Mouse (Mus musculus): ENCODE results near the gene Igfals. TPM values are rescaled to one million over a fixed set of nuclear protein-coding genes. Genes with fewer than 3 reads are reported as not detected.

Gene Igfals
- not detected in 2 replicates for polyA plus RNA-seq (2012)

DNA sequence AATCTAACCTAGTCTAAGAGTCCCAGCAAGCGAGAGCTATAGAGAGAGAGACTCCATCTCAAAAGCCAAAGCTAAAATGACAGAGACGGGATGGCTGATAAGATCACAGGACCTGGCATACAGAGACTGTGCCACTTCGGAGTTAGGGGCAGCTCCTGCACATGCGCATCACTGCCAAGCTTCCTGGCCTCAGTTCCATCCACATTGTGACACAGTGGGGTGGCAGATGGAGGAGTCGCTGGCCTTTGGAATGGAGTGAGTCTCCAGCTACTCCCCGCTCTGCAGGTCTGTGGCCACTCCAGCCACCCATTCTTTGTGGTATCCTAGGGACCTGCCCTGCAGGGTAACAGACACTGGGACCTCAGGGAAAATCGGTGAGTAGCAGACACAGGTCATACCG is at the start of gene Igfals:
TSS of gene Igfals (plus strand) at position 222 of the 400 bp plus-strand sequence.
- TF ChIP-seq TAL1 (IDR thresholded peaks at IDR 0.05; ENCODE audit: low read length) (no peak), GATA1 (IDR thresholded peaks at IDR 0.05; ENCODE audit: low read length) (no peak)
- Histone ChIP-seq H3K36me3 (ENCODE audit: control insufficient read depth) (peaks cover 70% of the 10 kb centered on the region), H3K4me3 (replicated peaks) (no peak within 1 kb of the TSS), H3K27me3 (ENCODE audit: control insufficient read depth) (peaks cover 4% of the 10 kb centered on the region; the same call in 1 of the 2 replicates), H3K9me3 (ENCODE audit: control insufficient read depth, low read length) (no peaks in the 10 kb centered on the region), H3K4me1 (ENCODE audit: control insufficient read depth) (peaks cover 9% of the 10 kb centered on the region)

DNA sequence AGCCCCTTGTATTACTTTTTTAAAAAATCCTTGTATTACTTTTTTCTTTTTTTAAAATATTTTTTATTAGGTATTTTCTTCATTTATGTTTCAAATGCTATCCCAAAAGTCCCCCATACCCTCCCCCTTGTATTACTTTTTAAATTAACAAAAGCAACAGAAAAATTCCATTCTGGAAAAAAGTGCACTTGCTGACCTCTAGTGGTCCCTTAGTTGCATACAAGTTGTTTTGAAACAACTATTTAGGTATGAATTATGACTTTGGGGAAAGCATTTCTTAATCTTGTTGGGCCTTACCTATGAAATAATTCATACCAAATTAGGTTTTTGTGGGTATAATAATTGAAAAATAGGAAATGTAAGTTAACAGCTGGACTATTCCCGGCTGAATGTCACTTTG is 48.3 kb upstream of the Igfals start:
- Histone ChIP-seq H3K9me3 (ENCODE audit: control insufficient read depth, low read length) (no peaks in the 10 kb centered on the region), H3K27me3 (ENCODE audit: control insufficient read depth) (peaks cover 8% of the 10 kb centered on the region), H3K4me1 (ENCODE audit: control insufficient read depth) (peaks cover 3% of the 10 kb centered on the region), H3K4me3 (replicated peaks) (no peak overlapping the region), H3K36me3 (ENCODE audit: control insufficient read depth) (no peaks in the 10 kb centered on the region)
- TF ChIP-seq TAL1 (IDR thresholded peaks at IDR 0.05; ENCODE audit: low read length): no peak
- no peak for TF ChIP-seq GATA1 (IDR thresholded peaks at IDR 0.05; ENCODE audit: low read length)

DNA sequence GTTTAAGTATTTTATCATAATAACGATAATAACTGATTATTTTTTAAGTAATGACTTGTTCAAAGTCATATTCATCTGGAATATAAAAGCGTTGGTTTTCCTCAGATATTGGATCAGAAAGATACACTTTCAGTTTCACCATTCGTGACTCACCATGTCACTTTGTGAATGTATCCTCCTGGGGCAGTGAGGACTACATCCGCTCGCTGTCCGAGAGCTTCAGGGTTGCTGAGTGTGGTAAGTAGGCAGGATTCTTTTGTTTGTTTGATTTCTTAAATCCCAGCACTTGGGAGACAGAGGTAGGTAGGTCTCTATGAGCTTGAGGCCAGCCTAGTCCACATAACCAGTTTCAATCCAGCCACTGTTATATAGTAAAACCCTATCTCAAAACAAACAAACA is 47.6 kb upstream of the Igfals start:
- TF ChIP-seq TAL1 (IDR thresholded peaks at IDR 0.05; ENCODE audit: low read length) (no peak), GATA1 (IDR thresholded peaks at IDR 0.05; ENCODE audit: low read length) (no peak)
- H3K36me3 ChIP-seq (ENCODE audit: control insufficient read depth): no peaks in the 10 kb centered on the region
- no peaks in the 10 kb centered on the region for H3K9me3 ChIP-seq (ENCODE audit: control insufficient read depth, low read length)

DNA sequence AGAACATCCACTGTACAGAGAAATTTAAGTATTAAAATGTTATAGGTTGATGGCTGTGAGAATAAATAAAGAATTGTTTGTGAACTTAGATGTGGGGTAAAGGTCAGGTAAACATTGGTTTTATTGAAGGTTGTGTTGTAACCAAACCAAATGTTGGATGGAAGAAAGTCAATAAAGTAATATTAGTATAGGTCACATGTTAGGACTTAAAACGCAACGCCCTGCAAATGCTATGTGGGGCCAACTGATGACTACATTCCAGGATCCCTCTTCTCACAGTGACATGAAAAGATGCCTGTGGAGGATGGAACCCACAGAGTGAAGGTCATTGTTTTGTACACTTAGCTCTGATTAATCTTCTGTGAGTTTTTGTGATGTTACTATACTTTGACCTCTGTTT is 46.3 kb upstream of the Igfals start:
- Histone ChIP-seq H3K4me1 (ENCODE audit: control insufficient read depth) (peaks cover 3% of the 10 kb centered on the region), H3K27me3 (ENCODE audit: control insufficient read depth) (peaks cover 8% of the 10 kb centered on the region)
- no peak for TF ChIP-seq GATA1 (IDR thresholded peaks at IDR 0.05; ENCODE audit: low read length)
- no peak for TF ChIP-seq TAL1 (IDR thresholded peaks at IDR 0.05; ENCODE audit: low read length)

More for the DNA sequence above, 47.6 kb upstream of the Igfals start:
- Histone ChIP-seq H3K4me3 (replicated peaks) (no peak overlapping the region), H3K4me1 (ENCODE audit: control insufficient read depth) (peaks cover 3% of the 10 kb centered on the region), H3K27me3 (ENCODE audit: control insufficient read depth) (peaks cover 8% of the 10 kb centered on the region)

GRCm38 (mm10) chr17:24821351-24822280 is 44.2 kb upstream of the Igfals start:
- no peaks in the 10 kb centered on the region for H3K9me3 ChIP-seq (ENCODE audit: control insufficient read depth, low read length)
- TF ChIP-seq GATA1 (IDR thresholded peaks at IDR 0.05; ENCODE audit: low read length) (no peak), TAL1 (IDR thresholded peaks at IDR 0.05; ENCODE audit: low read length) (no peak)
- no peaks in the 10 kb centered on the region for H3K36me3 ChIP-seq (ENCODE audit: control insufficient read depth)
- no peak overlapping the region for H3K4me3 ChIP-seq (replicated peaks)
- H3K27me3 ChIP-seq (ENCODE audit: control insufficient read depth): peaks cover 10% of the 10 kb centered on the region
- H3K4me1 ChIP-seq (ENCODE audit: control insufficient read depth): no peaks in the 10 kb centered on the region

More for the DNA sequence above, 46.3 kb upstream of the Igfals start:
- Histone ChIP-seq H3K36me3 (ENCODE audit: control insufficient read depth) (no peaks in the 10 kb centered on the region), H3K9me3 (ENCODE audit: control insufficient read depth, low read length) (no peaks in the 10 kb centered on the region), H3K4me3 (replicated peaks) (no peak overlapping the region)

GRCm38 (mm10) chr17:24839842-24840241 is 26.0 kb upstream of the Igfals start, which contains the start of gene Hagh:
TSS of gene Hagh (plus strand) at chr17:24840143.
- no peak within 1 kb of the TSS for H3K4me3 ChIP-seq (replicated peaks)
- H3K9me3 ChIP-seq (ENCODE audit: control insufficient read depth, low read length): no peaks in the 10 kb centered on the region
- H3K27me3 ChIP-seq (ENCODE audit: control insufficient read depth): peaks cover 44% of the 10 kb centered on the region
- H3K36me3 ChIP-seq (ENCODE audit: control insufficient read depth): no peaks in the 10 kb centered on the region; the same call in 1 of the 2 replicates
- H3K4me1 ChIP-seq (ENCODE audit: control insufficient read depth): peaks cover 14% of the 10 kb centered on the region
- no peak for TF ChIP-seq GATA1 (IDR thresholded peaks at IDR 0.05; ENCODE audit: low read length)
- TF ChIP-seq TAL1 (IDR thresholded peaks at IDR 0.05; ENCODE audit: low read length): no peak

- TF ChIP-seq GATA1 (IDR thresholded peaks at IDR 0.05; ENCODE audit: low read length) (no peak), TAL1 (IDR thresholded peaks at IDR 0.05; ENCODE audit: low read length) (no peak)
- Histone ChIP-seq H3K4me1 (ENCODE audit: control insufficient read depth) (peaks cover 17% of the 10 kb centered on the region), H3K36me3 (ENCODE audit: control insufficient read depth) (no peaks in the 10 kb centered on the region; the same call in 1 of the 2 replicates), H3K4me3 (replicated peaks) (no peak overlapping the region), H3K9me3 (ENCODE audit: control insufficient read depth, low read length) (no peaks in the 10 kb centered on the region), H3K27me3 (ENCODE audit: control insufficient read depth) (peaks cover 41% of the 10 kb centered on the region)
These were observed 25.5 kb upstream of the Igfals start for GRCm38 (mm10) chr17:24840341-24840740.

DNA sequence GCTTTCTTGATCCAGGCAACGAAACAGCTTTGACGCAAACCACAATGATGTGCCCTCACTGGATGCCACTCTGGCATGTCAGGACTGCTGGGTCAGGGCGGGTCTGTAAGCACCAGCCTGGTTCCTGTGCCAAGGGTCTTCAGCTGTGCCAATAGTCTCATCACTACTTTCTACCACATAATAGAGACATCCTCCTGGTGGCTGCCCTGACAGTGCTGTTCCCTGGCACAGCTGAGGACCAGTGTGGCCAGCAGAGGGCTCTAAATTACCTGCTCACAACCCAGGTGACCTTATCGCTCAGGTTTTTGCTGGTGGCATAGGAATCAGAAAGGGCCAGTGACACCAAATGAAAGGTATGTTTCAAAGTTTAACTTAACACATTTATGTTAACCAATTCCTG is 24.7 kb upstream of the Igfals start:
- Histone ChIP-seq H3K36me3 (ENCODE audit: control insufficient read depth) (peaks cover 2% of the 10 kb centered on the region), H3K4me1 (ENCODE audit: control insufficient read depth) (peaks cover 21% of the 10 kb centered on the region), H3K9me3 (ENCODE audit: control insufficient read depth, low read length) (no peaks in the 10 kb centered on the region), H3K4me3 (replicated peaks) (no peak overlapping the region), H3K27me3 (ENCODE audit: control insufficient read depth) (peaks cover 36% of the 10 kb centered on the region)
- TF ChIP-seq GATA1 (IDR thresholded peaks at IDR 0.05; ENCODE audit: low read length) (no peak), TAL1 (IDR thresholded peaks at IDR 0.05; ENCODE audit: low read length) (no peak)

DNA sequence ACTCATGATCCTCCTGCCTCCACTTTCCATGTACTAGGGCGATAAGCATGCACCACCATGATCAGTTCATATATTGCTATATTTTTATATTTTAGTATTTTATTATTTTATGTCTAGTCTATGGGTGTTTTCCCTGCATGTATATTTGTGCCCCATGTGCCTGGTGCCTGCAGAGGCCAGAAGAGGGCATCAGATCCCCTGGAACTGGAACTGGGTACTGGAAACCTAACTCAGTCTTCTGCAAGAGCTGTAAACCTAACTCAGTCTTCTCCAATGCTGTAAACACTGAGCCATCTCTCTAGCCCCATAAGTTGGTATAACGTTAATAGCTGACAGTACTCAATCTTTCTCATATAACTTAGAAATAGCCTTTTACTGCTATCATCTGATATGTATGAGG is 23.2 kb upstream of the Igfals start:
- H3K27me3 ChIP-seq (ENCODE audit: control insufficient read depth): peaks cover 26% of the 10 kb centered on the region
- H3K4me3 ChIP-seq (replicated peaks): no peak overlapping the region
- peaks cover 33% of the 10 kb centered on the region for H3K4me1 ChIP-seq (ENCODE audit: control insufficient read depth)
- TF ChIP-seq GATA1 (IDR thresholded peaks at IDR 0.05; ENCODE audit: low read length) (no peak), TAL1 (IDR thresholded peaks at IDR 0.05; ENCODE audit: low read length) (no peak)
- no peaks in the 10 kb centered on the region for H3K9me3 ChIP-seq (ENCODE audit: control insufficient read depth, low read length)
- H3K36me3 ChIP-seq (ENCODE audit: control insufficient read depth): peaks cover 13% of the 10 kb centered on the region
